25 mouse cellular contexts compared by ENCODE assay signal in genomic region chr14:99244508-99244907, GRCm38 (mm10).
"Had no signal": no experiment of that assay in that cellular context is flagged by ENCODE, and none has a peak within 500 bp of the region (broad histone marks: within the 10 kb centered on the region; RNA-seq: fewer than 3 reads in every experiment).

No protein-coding gene starts in this region.

- H3K36me3 ChIP-seq: heart, embryonic 15.5 days had no signal

- H3K4me3 ChIP-seq: gastrocnemius, adult 2 months; heart, embryonic 10.5 days; heart, embryonic 13.5 days; heart, embryonic 15.5 days; hindbrain, embryonic 13.5 days; hindbrain, embryonic 15.5 days; kidney, embryonic 15.5 days; limb, embryonic 13.5 days; limb, embryonic 15.5 days had no signal

- H3K27me3 ChIP-seq: heart, embryonic 13.5 days; heart, embryonic 15.5 days; hindbrain, embryonic 13.5 days; hindbrain, embryonic 15.5 days; kidney, embryonic 15.5 days; limb, embryonic 13.5 days; limb, embryonic 15.5 days had no signal

- H3K9ac ChIP-seq: heart, embryonic 13.5 days; heart, embryonic 15.5 days; hindbrain, embryonic 13.5 days; hindbrain, embryonic 15.5 days; kidney, embryonic 15.5 days; limb, embryonic 13.5 days; limb, embryonic 15.5 days had no signal

- ATAC-seq: hindbrain, postnatal 0 days; intestine, embryonic 16.5 days had no signal

- DNase-seq: gastrocnemius, adult 2 months; gastrocnemius, postnatal 10 days; gastrocnemius, postnatal 25 days; heart, adult 18-20 months; heart, postnatal 14 days; heart, postnatal 36 days; kidney, adult 11 months; kidney, adult 2 months; kidney, adult 9 months; kidney, postnatal 14 days; kidney, postnatal 36 days; layer of hippocampus, adult 9-11 months; layer of hippocampus, postnatal 36 days; left cerebral cortex, postnatal 4 days had no signal

- H3K4me2 ChIP-seq: heart, embryonic 13.5 days; heart, embryonic 15.5 days; hindbrain, embryonic 13.5 days; hindbrain, embryonic 15.5 days; kidney, embryonic 15.5 days; limb, embryonic 13.5 days; limb, embryonic 15.5 days had no signal

- H3K9me3 ChIP-seq: heart, embryonic 10.5 days; heart, embryonic 13.5 days; heart, embryonic 15.5 days; hindbrain, embryonic 13.5 days; hindbrain, embryonic 15.5 days; kidney, embryonic 15.5 days; limb, embryonic 13.5 days; limb, embryonic 15.5 days had no signal

- H3K4me1 ChIP-seq: heart, embryonic 10.5 days; heart, embryonic 13.5 days; heart, embryonic 15.5 days; hindbrain, embryonic 13.5 days; hindbrain, embryonic 15.5 days; kidney, embryonic 15.5 days; limb, embryonic 13.5 days; limb, embryonic 15.5 days had no signal

- H3K27ac ChIP-seq: gastrocnemius, adult 2 months; heart, embryonic 10.5 days; heart, embryonic 13.5 days; heart, embryonic 15.5 days; hindbrain, embryonic 13.5 days; hindbrain, embryonic 15.5 days; hindbrain, postnatal 0 days; kidney, embryonic 15.5 days; kidney, postnatal 0 days; limb, embryonic 13.5 days; limb, embryonic 15.5 days had no signal
